Mouse (Mus musculus): Measurements from ENCODE around the gene Rab14. TPM values are rescaled to one million over a fixed set of nuclear protein-coding genes. Genes with fewer than 3 reads are reported as not detected.

Rab14 gene
- polyA plus RNA-seq, 1 experiment, result 102 TPM

GRCm38 (mm10) chr2:35161846-35162488 lies 39.0 kb downstream of the Rab14 start:
- Histone ChIP-seq H3K36me3 (ENCODE audit: control insufficient read depth, insufficient read depth) (peaks cover 22% of the 10 kb centered on the region), H3ac (ENCODE audit: control insufficient read depth, insufficient read length) (no peak overlapping the region), H3K4me2 (ENCODE audit: low read depth) (no peak overlapping the region), H3K79me2 (ENCODE audit: control insufficient read depth, insufficient read depth) (no peaks in the 10 kb centered on the region), H3K4me3 (no peak overlapping the region), H3K27me3 (ENCODE audit: control insufficient read depth, insufficient read depth, insufficient read length) (no peaks in the 10 kb centered on the region)
- no peak for TF ChIP-seq TCF3 (IDR thresholded peaks at IDR 0.05; ENCODE audit: insufficient read length, low read depth)
- TF ChIP-seq POLR2AphosphoS2 (IDR thresholded peaks at IDR 0.05; ENCODE audit: insufficient read length, low read depth), result no peak

- Histone ChIP-seq H3K79me2 (ENCODE audit: control insufficient read depth, insufficient read depth) (no peaks in the 10 kb centered on the region), H3K36me3 (ENCODE audit: control insufficient read depth, insufficient read depth) (peaks cover 36% of the 10 kb centered on the region), H3ac (ENCODE audit: control insufficient read depth, insufficient read length) (no peak overlapping the region), H3K4me2 (ENCODE audit: low read depth) (no peak overlapping the region), H3K27me3 (ENCODE audit: control insufficient read depth, insufficient read depth, insufficient read length) (no peaks in the 10 kb centered on the region), H3K4me3 (no peak overlapping the region)
- TF ChIP-seq E2F4 (IDR thresholded peaks at IDR 0.05; ENCODE audit: insufficient read depth) (no peak), USF1 (IDR thresholded peaks at IDR 0.05; ENCODE audit: low read depth) (no peak), CEBPB (IDR thresholded peaks at IDR 0.05; ENCODE audit: insufficient read depth, poor library complexity, severe bottlenecking) (no peak), TCF12 (IDR thresholded peaks at IDR 0.05; ENCODE audit: insufficient read depth, poor library complexity, severe bottlenecking) (no peak), REST (IDR thresholded peaks at IDR 0.05; ENCODE audit: insufficient read depth, insufficient read length) (no peak), TCF3 (IDR thresholded peaks at IDR 0.05; ENCODE audit: insufficient read length, low read depth) (no peak), MYOG (IDR thresholded peaks at IDR 0.05; ENCODE audit: control insufficient read depth in 1 of 3, insufficient read depth in 1 of 3, insufficient read length in 2 of 3, low read depth in 2 of 3) (no peak), POLR2AphosphoS2 (IDR thresholded peaks at IDR 0.05; ENCODE audit: insufficient read length, low read depth) (no peak), POLR2A (IDR thresholded peaks at IDR 0.05; ENCODE audit: insufficient read length, low read depth) (no peak), MAX (IDR thresholded peaks at IDR 0.05; ENCODE audit: low read depth) (no peak), SRF (IDR thresholded peaks at IDR 0.05; ENCODE audit: control insufficient read depth, insufficient read length, low read depth) (no peak), MYOD1 (IDR thresholded peaks at IDR 0.05; ENCODE audit: control insufficient read depth in 1 of 3, insufficient read length in 2 of 3, low read depth in 2 of 3) (no peak)
Observed at GRCm38 (mm10) chr2:35160206-35160605, 40.7 kb downstream of the Rab14 start.

GRCm38 (mm10) chr2:35158358-35158757 lies 42.6 kb downstream of the Rab14 start:
- H3K4me3 ChIP-seq, result no peak overlapping the region
- H3K79me2 ChIP-seq (ENCODE audit: control insufficient read depth, insufficient read depth), result no peaks in the 10 kb centered on the region
- no peak overlapping the region for H3K4me2 ChIP-seq (ENCODE audit: low read depth)
- H3K36me3 ChIP-seq (ENCODE audit: control insufficient read depth, insufficient read depth), result peaks cover 45% of the 10 kb centered on the region
- TF ChIP-seq MYOD1 (IDR thresholded peaks at IDR 0.05; ENCODE audit: control insufficient read depth in 1 of 3, insufficient read length in 2 of 3, low read depth in 2 of 3), result no peak
- no peak for TF ChIP-seq TCF12 (IDR thresholded peaks at IDR 0.05; ENCODE audit: insufficient read depth, poor library complexity, severe bottlenecking)
- TF ChIP-seq MAX (IDR thresholded peaks at IDR 0.05; ENCODE audit: low read depth), result no peak
- TF ChIP-seq E2F4 (IDR thresholded peaks at IDR 0.05; ENCODE audit: insufficient read depth), result no peak
- no peak for TF ChIP-seq POLR2A (IDR thresholded peaks at IDR 0.05; ENCODE audit: insufficient read length, low read depth)
- no peak for TF ChIP-seq MYOG (IDR thresholded peaks at IDR 0.05; ENCODE audit: control insufficient read depth in 1 of 3, insufficient read depth in 1 of 3, insufficient read length in 2 of 3, low read depth in 2 of 3)
- TF ChIP-seq SRF (IDR thresholded peaks at IDR 0.05; ENCODE audit: control insufficient read depth, insufficient read length, low read depth), result no peak
- TF ChIP-seq POLR2AphosphoS2 (IDR thresholded peaks at IDR 0.05; ENCODE audit: insufficient read length, low read depth), result no peak
- no peak for TF ChIP-seq TCF3 (IDR thresholded peaks at IDR 0.05; ENCODE audit: insufficient read length, low read depth)
- no peak for TF ChIP-seq REST (IDR thresholded peaks at IDR 0.05; ENCODE audit: insufficient read depth, insufficient read length)
- no peak for TF ChIP-seq CEBPB (IDR thresholded peaks at IDR 0.05; ENCODE audit: insufficient read depth, poor library complexity, severe bottlenecking)
- TF ChIP-seq USF1 (IDR thresholded peaks at IDR 0.05; ENCODE audit: low read depth), result no peak
- H3ac ChIP-seq (ENCODE audit: control insufficient read depth, insufficient read length), result no peak overlapping the region
- no peaks in the 10 kb centered on the region for H3K27me3 ChIP-seq (ENCODE audit: control insufficient read depth, insufficient read depth, insufficient read length)

- Histone ChIP-seq H3K4me2 (ENCODE audit: low read depth) (no peak overlapping the region), H3K36me3 (ENCODE audit: control insufficient read depth, insufficient read depth) (peaks cover 43% of the 10 kb centered on the region), H3K79me2 (ENCODE audit: control insufficient read depth, insufficient read depth) (no peaks in the 10 kb centered on the region), H3ac (ENCODE audit: control insufficient read depth, insufficient read length) (no peak overlapping the region), H3K4me3 (no peak overlapping the region), H3K27me3 (ENCODE audit: control insufficient read depth, insufficient read depth, insufficient read length) (no peaks in the 10 kb centered on the region)
- no peak for TF ChIP-seq SRF (IDR thresholded peaks at IDR 0.05; ENCODE audit: control insufficient read depth, insufficient read length, low read depth)
- TF ChIP-seq POLR2A (IDR thresholded peaks at IDR 0.05; ENCODE audit: insufficient read length, low read depth), result no peak
- TF ChIP-seq MYOG (IDR thresholded peaks at IDR 0.05; ENCODE audit: control insufficient read depth in 1 of 3, insufficient read depth in 1 of 3, insufficient read length in 2 of 3, low read depth in 2 of 3), result no peak
- no peak for TF ChIP-seq REST (IDR thresholded peaks at IDR 0.05; ENCODE audit: insufficient read depth, insufficient read length)
- no peak for TF ChIP-seq TCF12 (IDR thresholded peaks at IDR 0.05; ENCODE audit: insufficient read depth, poor library complexity, severe bottlenecking)
Observed at GRCm38 (mm10) chr2:35157836-35158235, 43.1 kb downstream of the Rab14 start.

GRCm38 (mm10) chr2:35156985-35157384 lies 43.9 kb downstream of the Rab14 start:
- peaks cover 46% of the 10 kb centered on the region for H3K36me3 ChIP-seq (ENCODE audit: control insufficient read depth, insufficient read depth)
- TF ChIP-seq TCF12 (IDR thresholded peaks at IDR 0.05; ENCODE audit: insufficient read depth, poor library complexity, severe bottlenecking), result no peak
- no peak for TF ChIP-seq CEBPB (IDR thresholded peaks at IDR 0.05; ENCODE audit: insufficient read depth, poor library complexity, severe bottlenecking)
- no peak for TF ChIP-seq MYOD1 (IDR thresholded peaks at IDR 0.05; ENCODE audit: control insufficient read depth in 1 of 3, insufficient read length in 2 of 3, low read depth in 2 of 3)
- no peak for TF ChIP-seq SRF (IDR thresholded peaks at IDR 0.05; ENCODE audit: control insufficient read depth, insufficient read length, low read depth)
- no peak for TF ChIP-seq POLR2A (IDR thresholded peaks at IDR 0.05; ENCODE audit: insufficient read length, low read depth)
- no peak for TF ChIP-seq E2F4 (IDR thresholded peaks at IDR 0.05; ENCODE audit: insufficient read depth)
- no peak for TF ChIP-seq TCF3 (IDR thresholded peaks at IDR 0.05; ENCODE audit: insufficient read length, low read depth)
- TF ChIP-seq POLR2AphosphoS2 (IDR thresholded peaks at IDR 0.05; ENCODE audit: insufficient read length, low read depth), result no peak
- TF ChIP-seq MAX (IDR thresholded peaks at IDR 0.05; ENCODE audit: low read depth), result no peak
- no peak for TF ChIP-seq MYOG (IDR thresholded peaks at IDR 0.05; ENCODE audit: control insufficient read depth in 1 of 3, insufficient read depth in 1 of 3, insufficient read length in 2 of 3, low read depth in 2 of 3)
- TF ChIP-seq REST (IDR thresholded peaks at IDR 0.05; ENCODE audit: insufficient read depth, insufficient read length), result no peak
- no peak for TF ChIP-seq USF1 (IDR thresholded peaks at IDR 0.05; ENCODE audit: low read depth)
- no peak overlapping the region for H3ac ChIP-seq (ENCODE audit: control insufficient read depth, insufficient read length)
- H3K4me3 ChIP-seq, result no peak overlapping the region
- H3K4me2 ChIP-seq (ENCODE audit: low read depth), result no peak overlapping the region
- no peaks in the 10 kb centered on the region for H3K27me3 ChIP-seq (ENCODE audit: control insufficient read depth, insufficient read depth, insufficient read length)
- no peaks in the 10 kb centered on the region for H3K79me2 ChIP-seq (ENCODE audit: control insufficient read depth, insufficient read depth)
